Mouse (Mus musculus) frontal cortex, postnatal 10 days (tissue): ENCODE measurements around the gene Olfr1009.
"Not testable (repeated sequence)": the region's sequence is repeated elsewhere in the genome, so short reads cannot be mapped to it uniquely, and the experiment has no call there.

Experiments used
- DNase-seq, 2 experiments: peaks; one replicate each; pipeline ENCODE4 v3.0.0; 2022; ENCODE audit warnings: low spot score in 2 of 2, mixed read lengths in 1 of 2

The Olfr1009 gene

GRCm38 (mm10) chr2:85715119-85715518, at the start of gene Olfr1009:
Gene Olfr1009, plus strand, starts transcription at chr2:85715419.
- no peak for DNase-seq

- no peak for DNase-seq
Measured at GRCm38 (mm10) chr2:85678667-85679066, 36.6 kb upstream of the Olfr1009 start, which contains the start of gene Olfr1006. Gene Olfr1006, minus strand, starts transcription at chr2:85678767.

GRCm38 (mm10) chr2:85689131-85689530, 26.1 kb upstream of the Olfr1009 start, which contains the start of gene Olfr1008:
Gene Olfr1008, plus strand, starts transcription at chr2:85689431.
- DNase-seq = no peak

GRCm38 (mm10) chr2:85710680-85711079, 4.5 kb upstream of the Olfr1009 start:
- not testable (repeated sequence) for DNase-seq

- DNase-seq = no peak
Measured at GRCm38 (mm10) chr2:85711159-85711558, 4.1 kb upstream of the Olfr1009 start.

GRCm38 (mm10) chr2:85725793-85726192, 10.6 kb downstream of the Olfr1009 start:
- DNase-seq = peak in 1 of 2 experiments; percentile 13

GRCm38 (mm10) chr2:85753822-85754221, 38.6 kb downstream of the Olfr1009 start:
- DNase-seq = no peak

GRCm38 (mm10) chr2:85762666-85763065, 47.4 kb downstream of the Olfr1009 start, which contains the start of gene Olfr1012:
Gene Olfr1012, minus strand, starts transcription at chr2:85762766.
- no peak for DNase-seq

- no peak for DNase-seq
Measured at GRCm38 (mm10) chr2:85766798-85767197, 51.6 kb downstream of the Olfr1009 start, which contains the start of gene Olfr1013. Gene Olfr1013, plus strand, starts transcription at chr2:85767098.

GRCm38 (mm10) chr2:85772413-85772812, 57.2 kb downstream of the Olfr1009 start, which contains the start of gene Olfr1014:
Gene Olfr1014, plus strand, starts transcription at chr2:85772713.
- DNase-seq = no peak
